Mouse (Mus musculus): Measurements from ENCODE around the gene Gm3194. TPM values are rescaled to one million over a fixed set of nuclear protein-coding genes. Genes with fewer than 3 reads are reported as not detected.

Gm3194 gene
- 1 to 10 TPM in 1 of 2 experiments, under 1 TPM in 1; 0.76 to 1.2 TPM for total RNA-seq (2023)

GRCm38 (mm10) chr14:5455367-5455766 lies at the start of gene Gm3194:
Gene Gm3194 (minus strand): TSS chr14:5455467.

DNA sequence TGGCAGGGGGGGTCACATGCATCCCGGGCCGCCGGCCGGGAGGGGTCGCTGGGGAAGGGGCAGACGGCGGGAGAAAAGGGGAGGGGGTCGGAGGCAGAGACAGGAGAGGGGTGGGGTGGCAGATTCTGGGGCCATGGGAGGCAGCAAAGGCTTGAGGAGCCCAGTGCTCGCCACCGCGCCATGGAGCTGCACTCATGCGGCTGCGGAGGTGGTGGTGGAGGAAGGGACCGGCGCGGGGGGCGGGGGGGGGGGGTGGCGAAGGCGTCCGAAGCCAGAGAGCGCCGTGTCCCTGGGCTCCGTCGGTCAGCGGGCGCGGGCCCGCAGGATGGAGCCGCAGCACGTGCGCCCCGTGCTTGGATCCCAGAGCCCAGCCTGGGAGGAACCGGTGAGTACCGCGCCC lies 46.1 kb upstream of the Gm3194 start, which contains the start of gene Gm3488:
Gm3488 (plus strand) TSS at position 301 of the 400 bp plus-strand sequence.

GRCm38 (mm10) chr14:5483907-5484306 lies 28.6 kb upstream of the Gm3194 start, which contains the start of gene Gm3187:
Gene Gm3187 (plus strand): TSS chr14:5484207.

GRCm38 (mm10) chr14:5477730-5478129 lies 22.5 kb upstream of the Gm3194 start, which contains the start of gene Gm8246:
Gene Gm8246 (minus strand): TSS chr14:5477830.

DNA sequence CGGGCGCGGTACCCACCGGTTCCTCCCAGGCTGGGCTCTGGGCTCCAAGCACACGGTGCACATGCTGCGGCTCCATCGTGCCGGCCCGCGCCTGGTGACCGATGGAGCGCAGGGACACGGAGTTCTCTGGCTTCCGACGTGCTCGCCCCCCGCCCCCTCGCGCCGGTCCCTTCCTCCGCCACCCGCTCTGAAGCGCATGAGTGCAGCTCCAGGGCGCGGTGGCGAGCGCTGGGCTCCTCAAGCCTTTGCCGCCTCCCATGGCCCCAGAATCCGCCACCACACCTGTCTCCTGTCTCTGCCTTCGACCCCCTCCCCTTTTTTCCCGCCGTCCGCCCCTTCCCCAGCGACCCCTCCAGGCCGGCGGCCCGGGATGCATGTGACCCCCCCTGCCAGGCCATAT lies 66.3 kb downstream of the Gm3194 start, which contains the start of gene Gm3500:
Gm3500 (minus strand) TSS at position 101 of the 400 bp plus-strand sequence.

Other genes starting within 250 kb of the Gm3194 start
- gene Gm3526, start 194.9 kb downstream of the Gm3194 start, total RNA-seq (2023): not detected
- not detected for gene Gm3542, start 120.5 kb downstream of the Gm3194 start, total RNA-seq (2023)
- not detected for gene Gm3500, start 66.4 kb downstream of the Gm3194 start, total RNA-seq (2023)
- not detected for gene Gm8246, start 22.4 kb upstream of the Gm3194 start, total RNA-seq (2023)
- gene Gm3187, start 28.7 kb upstream of the Gm3194 start, total RNA-seq (2023): not detected
- gene Gm3488, start 46.2 kb upstream of the Gm3194 start, total RNA-seq (2023): under 1 TPM in 1 of 2 experiments, not detected in 1; 0.71 TPM
- not detected for gene Gm3532, start 83.0 kb upstream of the Gm3194 start, total RNA-seq (2023)
- not detected for gene Gm8265, start 177.6 kb upstream of the Gm3194 start, total RNA-seq (2023)
- not detected for gene Gm9603, start 232.0 kb upstream of the Gm3194 start, total RNA-seq (2023)

Data from T-cell, adult 66 days (primary cell).